Mouse (Mus musculus) v-Abl transformed pro-B cells (cell line): Measurements from ENCODE around the gene Fignl1.

Experiments
- in situ Hi-C, 2 experiments: fragments of 400-800 bp; cut with MboI; formaldehyde crosslinking; loops; one replicate each; pipeline ENCODE4 v1.15.1; 2025; ENCODE audit not compliant: unreplicated experiment in 2 of 2

Fignl1 gene

DNA sequence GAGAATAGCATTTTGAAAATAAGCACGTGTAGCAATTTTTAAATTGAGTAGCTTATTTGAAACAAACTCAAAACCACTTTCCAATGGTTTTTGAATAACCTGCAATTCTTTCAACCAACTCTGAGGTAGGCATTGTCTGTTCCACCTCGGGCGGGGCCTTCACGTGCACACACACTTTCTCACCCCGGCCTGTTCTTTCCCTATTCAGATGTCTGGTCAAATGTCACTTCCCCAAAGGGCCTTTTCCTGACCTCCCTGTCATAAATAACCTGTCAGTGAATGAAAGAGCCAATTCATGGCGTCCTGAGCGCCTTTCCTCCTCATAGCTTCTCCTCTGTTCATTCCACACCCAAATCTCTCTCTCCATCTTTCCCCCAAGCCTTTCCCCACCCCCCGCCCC, 24.3 kb upstream of the Fignl1 start:
- in situ Hi-C loops: no loop called here

DNA sequence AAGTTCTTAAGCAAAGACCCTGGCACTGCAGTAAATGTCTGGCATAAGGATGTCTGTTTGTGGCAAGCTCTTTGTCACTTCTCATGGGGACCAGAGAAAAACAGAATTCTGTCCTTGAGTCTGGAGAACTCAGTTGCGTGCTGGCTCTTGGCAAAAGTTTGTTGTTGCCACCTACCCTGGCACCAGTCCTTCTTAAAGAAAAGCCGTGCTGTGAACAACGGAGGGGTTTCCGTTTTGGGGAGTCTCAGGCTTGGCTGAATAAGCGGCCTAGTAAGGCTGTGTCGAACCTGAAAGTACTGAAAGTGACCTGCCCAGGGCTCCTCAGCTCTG, 24.0 kb upstream of the Fignl1 start:
- in situ Hi-C loops: no loop called here

DNA sequence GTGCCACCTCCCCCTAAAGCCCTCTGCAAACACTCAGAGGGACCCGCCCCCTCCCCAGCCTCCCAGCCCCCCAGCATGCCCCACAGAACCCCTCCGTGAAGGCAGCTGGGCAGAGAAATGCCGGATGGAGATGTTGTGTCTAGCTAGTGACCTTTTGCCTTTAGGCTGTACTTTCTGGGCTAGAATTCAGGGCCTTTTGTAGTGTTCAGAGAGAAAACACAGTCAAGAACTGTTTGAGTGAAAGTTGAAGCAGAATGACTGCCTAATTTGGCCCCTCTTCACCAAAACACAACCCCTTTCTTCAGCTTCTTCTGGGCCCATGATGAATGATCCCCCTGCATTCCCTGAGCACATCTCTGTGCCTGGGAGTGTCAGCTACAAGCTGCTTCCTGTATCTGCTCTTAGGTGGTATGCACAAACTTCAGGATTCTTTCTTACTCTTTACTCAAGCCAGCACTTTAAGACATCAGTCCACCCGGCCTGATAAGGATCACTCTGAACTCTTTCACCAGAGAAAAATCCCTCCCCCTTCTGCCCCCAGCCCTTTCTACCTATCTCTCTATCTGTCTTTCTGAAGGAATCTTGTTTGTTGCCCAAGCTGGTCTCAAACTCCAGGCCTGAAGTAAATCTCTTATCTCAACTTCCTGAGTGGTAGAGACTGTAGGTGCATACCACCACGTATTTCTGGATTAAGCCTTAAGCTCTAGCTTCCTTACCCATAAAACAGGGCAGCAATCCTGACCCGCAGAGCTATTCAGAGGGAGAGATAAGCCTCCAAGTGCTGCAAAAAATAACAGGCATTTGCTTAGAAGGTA, 23.4 kb upstream of the Fignl1 start:
- in situ Hi-C loops: no loop called here

DNA sequence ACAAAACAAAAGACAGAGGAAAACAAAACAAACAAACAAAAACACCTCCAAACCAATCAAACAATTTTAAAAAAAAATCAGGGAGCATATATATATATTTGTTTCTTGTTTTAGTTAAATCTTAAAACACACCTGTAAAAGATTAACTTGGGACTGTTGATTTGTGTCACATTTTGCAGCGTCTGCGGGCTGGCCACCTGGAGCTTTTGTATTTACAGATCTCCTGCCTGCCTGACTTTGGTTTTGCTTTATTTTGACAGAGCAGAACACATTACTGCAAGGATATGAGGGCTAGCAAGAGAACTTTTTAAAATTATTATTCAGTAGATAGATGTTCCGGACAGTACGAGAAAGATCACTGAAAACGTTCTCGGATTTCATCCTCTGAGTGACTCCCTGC, 22.8 kb upstream of the Fignl1 start:
- in situ Hi-C loops: no loop called here

DNA sequence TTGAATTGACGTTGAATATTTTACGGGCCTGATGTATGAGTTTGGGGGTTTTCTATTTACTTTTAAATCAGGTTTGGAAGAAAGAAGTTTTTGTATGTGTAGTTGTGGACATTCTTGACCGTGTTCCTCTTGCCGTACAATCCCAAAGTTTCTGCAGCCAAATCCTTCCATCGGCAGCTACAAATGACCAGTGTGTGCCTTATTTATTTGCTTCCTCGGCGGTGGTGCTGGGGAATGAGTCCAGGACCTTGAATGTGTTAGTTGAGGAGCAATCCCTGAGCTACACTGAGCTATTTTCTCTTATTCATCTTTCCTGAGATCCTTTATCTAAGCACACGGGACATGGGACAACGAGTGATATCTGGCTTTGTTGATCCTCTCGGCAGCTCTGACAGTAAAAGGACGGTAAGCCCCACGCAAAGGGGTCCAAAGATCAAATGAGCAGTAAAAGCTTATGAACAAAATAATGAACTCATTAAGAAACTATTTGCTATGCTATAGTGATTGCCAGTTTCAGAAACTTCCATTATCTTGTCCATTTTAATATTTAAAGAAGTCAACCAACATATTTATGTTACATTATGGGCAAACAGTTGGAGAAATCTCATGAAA, 22.2 kb upstream of the Fignl1 start:
- in situ Hi-C loops: no loop called here

DNA sequence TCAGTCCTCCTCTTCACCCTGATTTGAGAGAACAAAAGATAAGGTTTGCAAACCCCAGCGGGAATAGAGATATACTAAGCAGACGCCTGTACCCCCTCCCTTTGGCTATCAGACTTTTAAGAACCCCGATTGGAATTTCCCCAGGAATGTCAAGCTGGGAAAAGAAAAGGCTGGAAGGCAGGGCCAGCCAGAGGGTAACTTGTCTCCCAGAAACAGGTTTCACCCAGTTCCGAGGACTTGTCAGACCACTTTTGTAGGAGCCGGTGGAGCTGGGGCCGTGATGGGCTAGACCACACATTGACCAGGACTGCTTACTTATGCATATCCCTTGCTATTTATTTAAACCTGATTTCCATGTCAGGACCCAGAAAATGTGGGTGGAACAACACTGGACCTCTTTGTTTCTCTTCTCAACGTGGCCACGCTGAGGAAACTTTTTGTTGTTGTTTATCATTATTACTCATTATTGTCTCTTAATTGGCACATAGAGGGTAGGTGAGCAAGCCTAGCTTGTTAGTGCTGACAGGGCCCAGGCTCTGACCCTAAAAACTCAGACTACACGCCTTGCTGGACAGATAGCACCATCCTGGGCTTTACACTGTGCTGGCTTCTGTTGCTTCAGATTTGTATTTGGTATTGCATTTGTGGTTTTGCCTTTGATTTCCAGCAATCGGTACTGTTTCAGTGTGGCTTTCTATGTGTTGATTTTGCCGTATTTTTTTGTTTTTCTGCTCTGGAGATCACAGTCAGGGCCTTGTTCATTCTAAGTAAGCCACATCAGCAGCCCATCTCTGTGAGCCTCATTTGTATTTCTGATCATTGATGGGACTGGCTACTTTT, 20.6 kb upstream of the Fignl1 start:
- in situ Hi-C loops: no loop called here

DNA sequence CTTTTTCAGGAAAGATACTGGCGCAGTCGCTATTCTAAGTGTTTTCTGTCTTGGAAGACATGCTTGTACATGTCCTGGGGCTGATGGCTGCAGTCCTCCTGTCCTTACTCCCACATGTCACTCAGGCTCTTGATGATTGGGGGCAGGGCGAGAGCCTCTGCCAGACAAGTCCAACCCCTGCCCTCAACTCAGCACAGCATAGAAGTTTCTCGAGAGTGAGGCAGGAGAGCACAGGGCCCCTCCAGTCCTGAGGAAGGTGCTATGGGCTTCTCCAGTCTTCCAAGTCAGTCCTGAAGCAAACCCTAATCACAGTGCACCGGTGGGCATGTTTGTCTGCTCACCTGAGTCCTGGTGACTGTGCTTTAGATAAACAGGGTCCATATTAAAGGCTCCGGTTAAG, 20.0 kb upstream of the Fignl1 start:
- in situ Hi-C loops: no loop called here

DNA sequence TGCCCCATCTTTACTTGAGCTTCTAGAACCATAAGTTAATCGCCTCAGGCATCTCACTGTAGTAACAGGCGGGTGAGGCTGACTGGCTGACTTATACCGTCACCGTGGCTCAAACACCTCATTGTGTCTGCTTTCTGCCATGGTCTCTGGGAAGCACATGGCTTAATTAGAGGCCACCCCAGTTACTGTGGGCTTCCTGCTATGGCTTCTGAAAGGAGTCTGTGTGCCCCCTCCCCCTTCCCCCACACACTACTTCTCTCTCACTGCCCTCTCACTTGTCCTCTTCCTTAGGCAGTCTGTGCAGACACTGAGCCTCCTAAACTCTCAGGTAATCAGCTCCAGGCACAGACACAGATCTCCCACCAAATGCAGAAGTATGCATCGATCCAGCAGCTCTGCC, 19.5 kb upstream of the Fignl1 start:
- in situ Hi-C loops: no loop called here

DNA sequence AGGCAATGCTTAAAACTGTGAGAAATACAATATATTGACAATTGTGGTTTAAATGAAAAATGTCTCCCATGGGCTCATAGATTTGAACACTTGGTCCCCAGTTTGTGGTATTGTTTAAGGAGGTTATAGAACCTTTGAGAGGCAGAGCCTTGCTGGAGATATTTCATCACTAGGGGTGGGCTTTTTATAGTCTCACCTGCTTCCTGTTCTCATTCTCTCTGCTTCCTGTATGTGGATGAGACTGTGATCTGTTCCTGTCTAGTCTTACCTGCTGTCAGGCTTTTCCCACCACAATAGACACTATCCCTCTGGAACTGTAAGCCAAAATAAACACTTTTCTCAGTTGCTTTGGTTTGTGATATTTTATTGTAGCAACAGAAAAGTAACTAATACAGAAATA, 17.7 kb upstream of the Fignl1 start:
- in situ Hi-C loops: no loop called here

DNA sequence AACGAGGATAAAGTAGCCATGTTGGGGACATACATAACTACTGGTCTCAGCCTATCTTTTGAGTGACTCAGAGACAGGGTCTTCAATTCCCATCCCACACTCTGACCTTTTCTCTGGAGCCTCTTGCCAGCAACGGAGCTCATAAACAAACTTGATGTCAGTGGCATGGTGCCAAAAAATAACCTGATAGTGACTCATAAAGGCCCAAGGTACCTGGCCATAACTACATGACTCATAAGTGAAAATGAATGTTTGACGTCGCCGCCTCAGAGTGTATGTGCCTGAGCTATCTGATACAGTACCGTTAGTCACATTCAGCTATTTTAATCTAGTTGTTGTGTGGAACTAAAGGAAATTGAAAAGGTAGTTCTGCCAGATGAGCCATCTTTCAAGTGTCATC, 16.9 kb upstream of the Fignl1 start:
- in situ Hi-C loops: no loop called here

DNA sequence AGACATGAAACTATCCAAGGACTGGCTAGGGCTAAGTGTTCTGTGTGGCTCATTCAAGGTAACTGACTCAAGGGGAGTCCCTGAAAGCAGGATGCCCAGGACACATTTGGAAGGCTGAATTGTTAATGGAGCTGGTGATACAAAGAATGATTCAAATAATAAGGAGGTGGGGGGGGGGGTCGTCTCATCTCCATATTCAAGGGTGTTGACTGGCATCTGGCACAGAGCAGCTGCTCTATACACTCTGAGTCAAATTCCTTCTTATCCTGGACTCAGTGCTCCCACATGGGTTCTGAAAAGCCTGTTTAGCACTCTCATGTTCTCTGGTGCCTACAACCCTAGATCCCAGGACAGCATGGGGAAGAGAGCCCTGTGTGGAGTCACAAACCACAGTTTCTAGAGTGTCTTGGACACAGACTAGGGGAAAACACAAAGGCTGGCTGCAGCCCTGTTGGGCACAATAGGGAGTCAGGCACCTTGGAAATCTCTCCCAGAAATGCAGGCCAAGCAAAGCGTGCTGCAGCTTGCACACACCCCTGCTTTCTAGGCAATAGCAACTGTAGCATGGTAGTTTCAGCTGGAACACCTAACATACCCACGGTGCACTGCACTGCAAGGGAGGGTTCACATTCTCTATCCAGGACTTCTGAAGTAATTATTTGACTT, 16.3 kb upstream of the Fignl1 start:
- in situ Hi-C loops: loop anchor here (5.0 to 25.0 kb wide), 4 partner anchors 47 to 712 kb away; no protein-coding TSS in a partner anchor

DNA sequence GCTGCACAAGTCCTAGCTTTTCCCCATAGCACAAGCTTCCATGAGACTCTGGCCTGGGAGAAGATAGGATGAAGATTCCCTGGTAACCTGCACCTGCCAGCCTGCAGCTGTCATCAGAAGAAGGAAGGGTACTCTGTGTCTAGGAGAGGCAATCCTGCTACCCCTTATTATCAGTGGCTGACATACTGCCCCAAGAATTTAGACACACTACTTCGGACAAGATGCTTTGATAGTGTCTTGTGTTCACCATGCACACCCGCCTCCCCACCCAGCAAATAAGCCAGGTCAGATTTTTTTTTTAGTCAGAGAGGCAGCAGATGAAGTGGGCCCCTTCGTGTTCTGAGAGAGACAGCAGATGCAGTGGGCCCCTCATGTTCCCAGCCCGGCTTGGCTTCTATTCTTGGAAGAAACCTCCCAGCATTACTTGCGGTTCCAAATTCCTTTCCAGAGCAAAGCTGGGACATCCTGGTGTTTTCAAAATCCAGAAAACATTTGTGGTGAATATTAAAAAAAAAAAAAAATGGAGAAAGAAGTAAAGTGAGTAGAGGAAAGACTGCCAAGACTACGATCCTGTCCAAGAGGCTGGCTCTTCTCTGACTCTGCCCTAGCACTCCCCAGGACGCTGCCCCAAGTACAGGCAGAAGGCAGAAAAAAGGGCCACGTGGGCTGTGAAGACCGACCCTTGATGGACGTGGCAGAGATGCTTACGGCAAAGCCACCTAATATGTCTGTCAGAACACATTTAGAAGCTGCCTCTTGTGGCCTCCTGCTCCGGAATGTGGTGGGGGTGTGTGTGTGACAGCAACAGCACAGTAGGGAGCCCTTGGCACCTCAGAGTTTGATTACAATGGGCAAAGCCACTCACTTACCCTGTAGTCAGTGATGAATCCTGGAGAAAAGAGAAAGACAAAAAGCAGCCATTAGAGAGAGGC, 15.5 kb upstream of the Fignl1 start:
- in situ Hi-C loops: loop anchor here (5.0 to 25.0 kb wide), 4 partner anchors 48 to 713 kb away; no protein-coding TSS in a partner anchor

DNA sequence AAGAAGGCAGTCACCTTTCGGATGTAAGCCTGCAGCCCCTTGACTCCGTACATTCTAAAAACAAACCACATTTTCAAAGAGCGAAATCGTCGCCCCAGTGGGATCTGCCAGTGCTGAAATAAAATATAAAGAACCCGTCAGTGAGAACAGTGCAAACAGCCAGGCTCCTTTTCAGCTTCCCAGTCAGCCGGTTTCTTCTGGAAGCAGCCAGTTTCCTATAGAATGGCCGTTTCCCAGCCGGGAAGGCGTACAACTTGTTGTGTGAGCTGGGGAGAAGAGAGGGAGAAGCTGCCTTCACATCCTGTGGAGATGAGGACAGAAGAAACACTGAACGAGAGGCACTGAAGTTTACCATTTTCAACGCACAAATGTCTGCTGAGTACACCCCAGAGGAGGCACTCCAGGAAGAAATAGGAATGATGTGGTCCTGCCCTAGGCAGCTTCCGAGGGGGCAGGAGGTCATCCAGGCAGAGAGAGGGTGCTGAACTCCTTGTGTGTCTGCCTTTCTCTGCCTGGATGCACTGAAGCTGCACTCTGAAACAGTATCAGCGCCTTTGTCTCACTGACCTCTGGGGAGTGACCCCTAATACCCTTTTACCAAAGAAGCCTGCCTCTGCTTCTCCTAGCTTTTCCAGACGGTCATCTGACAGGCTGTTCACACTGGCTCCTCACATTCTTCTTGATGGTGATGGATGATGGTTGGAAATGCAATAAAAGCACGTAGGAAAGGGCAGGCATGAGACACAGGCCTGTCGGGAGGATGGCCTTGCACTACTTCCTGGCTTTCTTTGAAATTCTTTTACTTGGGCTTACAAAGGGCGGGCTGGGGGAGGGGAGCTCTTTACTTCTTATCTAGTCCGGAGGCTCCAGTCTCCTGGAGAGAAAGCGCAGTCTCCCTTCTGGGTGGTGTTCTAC, 13.7 kb upstream of the Fignl1 start:
- in situ Hi-C loops: loop anchor here (5.0 to 25.0 kb wide), 4 partner anchors 50 to 715 kb away; no protein-coding TSS in a partner anchor

DNA sequence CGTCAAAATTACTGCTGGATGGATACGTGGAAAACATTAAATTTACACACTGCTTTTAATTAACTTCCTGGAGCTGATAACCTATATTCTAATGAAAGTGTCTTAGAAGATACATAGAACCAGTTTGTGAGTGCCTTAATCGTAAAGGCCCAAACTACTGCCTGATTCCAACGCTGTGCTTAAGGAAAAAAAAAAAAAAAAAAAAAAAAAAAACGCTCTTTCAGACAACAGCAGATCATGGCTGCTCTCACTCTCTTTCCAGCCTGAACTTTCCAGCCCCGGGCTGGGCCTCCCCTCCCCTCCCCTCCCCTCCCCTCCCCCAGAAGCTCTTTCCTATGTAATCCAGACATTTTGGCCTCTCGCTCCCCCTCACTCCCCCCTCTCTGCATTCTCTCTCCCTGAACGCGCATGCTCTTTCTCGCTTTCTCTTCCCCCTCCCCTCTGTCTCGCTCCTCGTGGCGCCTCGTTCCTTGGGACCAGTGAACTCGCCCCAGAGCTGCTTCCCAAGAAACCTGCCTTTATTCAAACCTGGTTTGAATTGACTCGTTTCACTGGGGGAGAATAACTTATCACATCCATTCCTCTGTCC, 12.7 kb upstream of the Fignl1 start:
- in situ Hi-C loops: loop anchor here (5.0 to 25.0 kb wide), 4 partner anchors 51 to 716 kb away; no protein-coding TSS in a partner anchor

DNA sequence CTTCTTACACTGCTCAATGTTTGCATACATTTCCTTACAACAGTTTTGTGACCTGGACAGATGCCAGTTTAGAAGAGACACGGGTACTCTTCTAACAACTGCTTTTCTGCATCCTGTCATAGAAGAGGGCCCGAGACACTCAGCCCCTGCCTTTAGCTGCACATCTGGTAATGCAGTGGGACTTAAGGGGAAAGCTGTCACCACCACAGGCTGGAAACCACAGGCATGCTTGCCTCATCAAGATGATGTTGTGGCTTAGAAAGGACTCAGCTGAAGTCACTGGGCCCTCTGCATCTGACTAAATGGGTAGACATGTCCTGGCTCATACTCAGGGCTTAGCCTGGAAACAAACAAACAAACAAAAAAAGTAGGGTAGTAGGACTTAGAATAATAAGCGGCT, 12.0 kb upstream of the Fignl1 start:
- in situ Hi-C loops: loop anchor here (5.0 to 25.0 kb wide), 4 partner anchors 52 to 717 kb away; no protein-coding TSS in a partner anchor

DNA sequence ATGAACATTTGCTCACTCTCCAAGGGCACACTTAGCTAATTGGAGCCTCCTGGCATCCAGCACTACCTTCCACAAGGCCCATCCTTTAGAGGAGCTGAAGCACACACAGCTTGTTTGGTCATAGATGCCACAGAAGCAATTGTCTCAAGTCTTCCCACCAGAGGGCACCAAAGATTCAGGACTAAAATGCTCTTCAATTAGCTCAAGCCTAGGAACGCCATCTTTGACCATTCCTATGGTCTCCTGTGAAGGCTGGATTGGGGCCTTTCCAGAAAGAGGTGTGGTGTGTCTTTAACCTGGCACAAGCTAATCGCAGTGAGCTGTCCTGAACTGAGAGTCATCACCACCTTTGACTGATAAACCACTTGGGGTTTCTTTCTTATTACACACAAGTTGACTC, 11.5 kb upstream of the Fignl1 start:
- in situ Hi-C loops: loop anchor here (5.0 to 25.0 kb wide), 4 partner anchors 52 to 717 kb away; no protein-coding TSS in a partner anchor

DNA sequence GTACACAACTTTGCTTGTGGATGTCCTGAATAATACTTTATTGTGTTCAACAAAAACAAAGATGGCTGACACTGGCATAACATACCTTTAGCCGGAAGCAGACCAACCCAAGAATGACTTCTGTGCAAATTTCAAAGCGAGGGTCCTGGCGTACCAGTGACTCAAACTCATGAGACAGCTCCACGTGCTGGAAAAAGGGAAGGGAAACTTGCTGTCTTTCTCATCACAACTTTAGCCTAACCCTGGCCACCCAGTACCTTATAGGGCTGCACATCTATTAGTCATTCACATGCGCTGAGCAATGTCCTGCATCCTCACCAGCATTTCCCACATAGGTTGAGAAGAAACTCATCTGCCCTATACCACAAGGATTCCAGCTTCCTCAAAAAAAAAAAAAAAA, 10.4 kb upstream of the Fignl1 start:
- in situ Hi-C loops: loop anchor here (10.0 to 25.0 kb wide), 3 partner anchors 466 to 718 kb away; no protein-coding TSS in a partner anchor

DNA sequence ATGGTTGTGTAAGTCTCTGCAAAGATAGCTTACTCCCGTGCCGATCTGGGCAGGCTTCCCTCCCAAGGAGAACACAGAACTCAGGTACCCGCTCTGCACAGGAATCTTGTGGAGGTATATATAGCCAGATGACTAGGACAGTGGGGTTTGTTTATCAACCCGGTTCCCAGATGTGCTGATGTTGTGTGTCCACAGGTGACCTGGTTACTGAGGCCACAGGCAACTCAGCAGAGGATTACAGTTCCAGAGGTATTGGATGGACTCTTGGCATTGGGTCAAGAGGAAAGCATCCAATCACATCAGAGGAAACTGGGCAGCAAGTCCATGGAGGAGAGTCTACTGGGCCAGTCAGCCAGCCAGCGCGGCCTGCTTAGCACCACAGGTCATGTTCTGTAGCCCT, 10.0 kb upstream of the Fignl1 start:
- in situ Hi-C loops: loop anchor here (10.0 to 25.0 kb wide), 3 partner anchors 466 to 719 kb away; no protein-coding TSS in a partner anchor
